Mouse (Mus musculus) cortical plate, adult 2 months (tissue): Measurements from ENCODE around the gene Cnpy3.

Source experiments
- CTCF ChIP-seq: fragments of 200-500 bp; IDR thresholded peaks from 2 replicates; pipeline ENCODE4 v1.5.1; 2011; ENCODE audit warnings: mild to moderate bottlenecking, control low read depth, low read length; ENCODE audit not compliant: insufficient read depth; ENCODE audit errors: extremely low read depth
- POLR2A ChIP-seq: fragments of 200-500 bp; IDR thresholded peaks from 2 replicates; pipeline ENCODE4 v1.6.1; 2011; ENCODE audit warnings: mild to moderate bottlenecking, low read length, control low read depth; ENCODE audit not compliant: insufficient read depth; ENCODE audit errors: extremely low read depth

DNA sequence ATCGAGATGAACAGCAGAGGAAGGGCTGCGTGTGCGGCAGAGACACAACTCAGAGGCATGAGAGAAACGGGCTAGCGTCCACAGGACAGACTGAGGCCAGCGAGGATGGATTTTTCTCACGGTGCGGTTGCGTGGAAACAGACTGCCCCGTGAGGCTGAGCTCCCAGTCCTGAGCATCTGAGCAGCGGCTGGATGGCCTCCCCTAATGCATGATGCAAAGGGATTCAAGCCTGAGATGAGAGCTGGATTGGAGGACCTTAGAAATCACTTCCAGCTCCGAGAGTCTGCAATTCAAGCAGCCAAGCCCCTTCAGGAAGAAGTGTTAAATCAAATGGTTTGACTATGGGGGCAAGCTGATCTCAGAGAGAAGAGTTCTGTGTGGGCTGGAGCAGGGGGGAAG is 50.5 kb downstream of the Cnpy3 start:
- TF ChIP-seq POLR2A (no peak), CTCF (no peak)
